Mouse (Mus musculus): ENCODE results near the gene Hist1h4a.

DNA sequence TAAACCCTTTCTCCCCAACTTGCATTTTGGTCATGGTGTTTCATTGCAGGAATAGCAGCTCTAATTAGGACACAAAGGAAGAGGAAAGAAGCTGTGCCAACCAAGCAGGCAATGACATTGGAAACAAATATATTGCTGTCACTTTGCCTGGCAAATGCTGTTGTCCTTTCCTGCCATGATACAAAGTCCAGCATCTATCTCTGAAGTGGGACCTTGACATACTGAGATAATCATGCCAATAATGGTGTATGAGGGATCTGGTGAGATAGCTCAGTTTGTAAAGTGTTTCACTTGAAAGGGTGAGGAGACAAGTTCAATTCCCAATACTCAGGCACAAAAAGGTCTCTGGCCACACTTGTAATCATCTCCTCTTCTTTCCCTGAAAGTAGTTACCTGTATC lies 5.7 kb upstream of the Hist1h4a start:
- no peak for TF ChIP-seq CTCF (IDR thresholded peaks at IDR 0.05; ENCODE audit: insufficient read depth, low read depth, low read length)
- TF ChIP-seq POLR2A (IDR thresholded peaks at IDR 0.05; ENCODE audit: insufficient read depth, low read depth, low read length) = no peak
